Mouse (Mus musculus) hindlimb bud, embryonic 11.5 days (tissue): ENCODE measurements around the gene Vps11.
A peak's percentile ranks its signal among the peaks of the same experiment; 100 is the strongest.
"Not testable (repeated sequence)": the region's sequence is repeated elsewhere in the genome, so short reads cannot be mapped to it uniquely, and the experiment has no call there.

Experiments
- DNase-seq: peaks from one replicate; pipeline ENCODE4 v3.0.0-alpha.2; 2012; ENCODE audit warnings: low read depth, low spot score; ENCODE audit errors: extremely low spot score

The Vps11 gene

DNA sequence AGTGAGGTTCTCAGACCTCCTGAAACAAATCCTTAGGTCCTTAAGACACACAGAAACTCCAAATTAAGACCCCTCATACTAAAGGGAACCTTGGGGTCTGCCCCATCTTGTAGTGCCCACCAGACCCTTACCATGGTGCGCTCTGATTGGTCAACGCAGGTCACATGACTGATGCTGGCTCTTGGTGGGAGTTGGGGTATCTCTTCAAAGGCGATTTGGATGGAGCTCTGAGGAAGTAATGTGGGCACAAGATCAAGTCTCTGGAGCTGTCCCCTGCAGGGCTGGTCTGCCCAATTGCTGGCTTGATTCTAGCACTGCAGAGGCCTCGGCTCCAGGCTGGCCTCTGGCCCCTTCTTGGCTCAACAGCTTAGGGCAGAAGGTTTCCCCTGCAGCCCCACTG is 44.0 kb downstream of the Vps11 start:
- no peak for DNase-seq

DNA sequence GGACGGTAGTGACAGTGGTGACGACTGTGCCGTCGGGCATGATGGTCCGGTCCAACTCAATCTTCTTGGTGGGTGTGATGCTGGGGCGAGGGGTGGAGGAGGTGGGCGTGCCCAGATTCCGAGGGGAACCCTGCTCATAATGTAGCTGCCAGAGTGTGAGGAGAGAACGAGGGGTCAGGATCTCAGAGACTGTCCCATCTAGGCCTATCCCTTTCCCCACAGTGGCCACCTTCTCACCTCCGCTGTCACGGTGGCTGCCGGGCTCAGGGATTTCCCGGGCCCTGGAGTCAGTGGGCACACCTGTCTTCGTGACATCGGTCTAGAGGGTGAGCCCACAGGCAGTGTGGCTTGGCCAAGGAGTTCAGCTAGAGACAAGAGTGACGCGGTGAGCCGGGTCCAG is 46.6 kb downstream of the Vps11 start:
- no peak for DNase-seq

DNA sequence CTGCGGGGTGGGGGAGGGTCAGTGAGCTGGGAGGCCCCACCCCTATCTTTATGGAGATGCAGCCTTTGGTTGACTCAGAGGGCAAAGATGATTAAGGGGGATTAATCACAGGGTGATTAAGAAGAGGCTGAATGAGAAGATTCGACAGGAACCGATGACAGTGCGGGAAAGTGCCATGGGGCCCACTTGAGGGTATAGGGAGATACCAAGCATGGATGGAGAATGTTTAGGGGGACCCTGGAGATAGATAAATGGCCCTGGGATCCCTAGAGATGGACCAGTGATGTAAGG is 47.3 kb downstream of the Vps11 start:
- DNase-seq: no peak

DNA sequence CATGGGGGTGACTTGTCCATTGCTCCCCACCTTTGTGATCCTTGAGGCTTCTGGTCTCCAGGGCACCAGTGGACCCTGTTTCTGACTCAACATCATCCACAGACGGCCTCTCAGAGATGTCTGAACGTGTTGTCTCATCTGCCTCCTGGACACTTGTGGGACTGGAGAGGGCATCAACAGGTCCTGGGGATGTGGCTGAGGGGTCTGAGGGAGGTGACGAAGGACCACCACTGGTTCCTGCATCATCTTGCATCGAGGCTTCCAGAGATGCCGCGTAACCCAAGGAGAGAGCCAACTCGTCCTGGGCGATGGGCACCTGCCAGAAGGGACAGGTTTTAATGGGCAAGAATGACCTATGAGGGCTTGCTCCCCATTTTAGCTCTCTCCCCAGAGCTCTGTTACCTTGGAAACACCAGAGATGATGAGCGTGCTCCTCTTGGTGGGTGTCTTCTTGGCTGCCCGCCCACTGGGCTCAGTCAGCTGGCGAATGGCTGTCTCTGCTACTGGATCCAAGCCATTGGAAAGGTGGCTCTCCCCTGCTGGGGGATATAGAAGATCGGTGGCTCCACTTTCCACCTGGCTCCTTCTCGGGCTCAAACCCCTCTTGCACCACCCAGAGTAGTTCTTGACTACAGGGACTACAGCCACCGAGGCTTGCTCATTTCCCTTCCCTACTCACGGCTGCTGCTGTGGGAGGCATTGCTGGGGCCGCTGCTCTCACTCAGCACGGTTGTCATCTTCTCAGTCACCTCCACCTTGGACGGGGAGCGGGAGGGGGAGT is 47.8 kb downstream of the Vps11 start:
- DNase-seq: no peak

DNA sequence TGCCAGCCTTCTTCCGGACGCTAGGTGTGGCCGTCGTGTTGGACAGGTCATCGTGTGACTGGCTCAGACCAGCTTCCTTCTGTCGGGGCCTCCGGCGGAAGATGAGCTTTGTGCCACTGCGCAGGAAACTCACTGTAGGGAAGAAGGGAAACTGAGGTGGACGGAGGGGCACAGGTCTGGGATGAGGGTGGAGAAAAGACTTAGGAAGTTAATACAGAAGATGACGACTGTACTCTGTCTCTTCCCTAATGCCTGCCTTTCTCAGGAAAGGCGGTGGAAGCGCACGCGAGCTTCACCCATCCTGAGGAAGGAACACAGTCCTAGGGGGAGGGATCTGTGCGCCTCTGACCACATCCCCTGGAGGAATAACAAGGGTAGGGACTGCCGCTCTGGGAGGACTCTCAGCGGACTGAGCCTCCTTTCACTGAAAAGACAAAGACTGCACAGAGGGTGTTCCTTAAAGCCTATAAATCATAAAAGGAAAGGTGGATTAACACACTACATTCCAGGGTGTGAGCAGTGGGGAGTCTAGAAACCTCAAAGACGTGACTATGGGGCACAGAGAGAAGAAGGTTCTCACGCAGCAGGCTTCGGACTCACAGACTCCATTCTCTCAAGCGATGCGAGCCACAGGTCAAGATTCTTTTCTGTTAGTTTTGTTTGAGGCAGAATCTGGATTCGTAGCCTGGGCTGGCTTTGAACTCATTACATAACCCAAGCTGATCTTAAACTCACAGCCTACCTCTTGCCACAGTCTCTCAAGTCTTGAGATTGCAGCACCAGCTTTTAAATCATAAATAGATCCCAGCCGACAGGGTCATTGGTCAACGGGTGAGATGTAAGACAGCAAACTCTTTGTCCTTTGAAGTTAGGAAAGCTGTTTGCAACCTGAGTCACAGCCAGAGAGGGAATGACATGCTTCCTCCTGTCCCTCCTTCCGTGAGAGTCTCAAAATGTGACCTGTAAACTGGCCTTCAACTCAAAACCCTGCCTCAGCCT is 50.0 kb downstream of the Vps11 start:
- no peak for DNase-seq

DNA sequence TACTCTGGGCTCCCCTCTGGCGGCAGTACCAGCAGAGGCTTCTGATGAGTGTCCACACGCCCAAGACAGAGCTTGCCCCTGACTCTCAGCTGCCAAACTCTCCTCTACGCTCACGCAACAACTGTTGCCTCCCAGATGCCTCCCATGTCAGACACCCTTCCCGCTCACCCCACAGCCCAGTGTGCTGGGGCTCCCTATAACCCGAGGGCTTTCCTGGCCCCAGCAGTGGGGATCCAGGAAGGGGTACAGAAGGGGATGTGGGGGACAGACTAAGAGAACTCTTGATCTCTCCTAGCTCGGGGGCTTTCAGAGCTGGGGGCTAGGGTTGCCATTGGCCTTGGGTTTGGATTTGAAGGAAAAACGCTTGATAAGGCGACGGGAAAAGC is 50.7 kb downstream of the Vps11 start:
- DNase-seq: no peak

DNA sequence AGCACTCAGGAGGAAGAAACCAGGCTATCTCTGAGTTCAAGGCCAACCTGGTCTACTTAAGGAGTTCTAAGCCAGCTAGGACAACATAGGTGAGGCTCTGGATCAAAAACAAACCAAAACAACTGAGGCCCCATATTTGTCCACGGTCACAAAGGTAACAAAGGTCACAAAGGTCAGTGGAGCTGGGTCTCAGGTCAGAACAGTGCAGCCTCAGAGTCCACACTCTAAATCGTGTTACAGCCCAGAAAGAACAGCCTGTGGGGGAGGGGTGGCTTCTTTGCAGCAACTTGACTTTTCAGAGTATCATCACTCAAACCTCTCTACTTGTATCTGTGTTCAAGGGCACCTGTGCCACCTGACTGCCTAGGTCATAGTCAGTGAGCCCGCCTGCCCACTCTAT is 51.7 kb downstream of the Vps11 start:
- DNase-seq: no peak

DNA sequence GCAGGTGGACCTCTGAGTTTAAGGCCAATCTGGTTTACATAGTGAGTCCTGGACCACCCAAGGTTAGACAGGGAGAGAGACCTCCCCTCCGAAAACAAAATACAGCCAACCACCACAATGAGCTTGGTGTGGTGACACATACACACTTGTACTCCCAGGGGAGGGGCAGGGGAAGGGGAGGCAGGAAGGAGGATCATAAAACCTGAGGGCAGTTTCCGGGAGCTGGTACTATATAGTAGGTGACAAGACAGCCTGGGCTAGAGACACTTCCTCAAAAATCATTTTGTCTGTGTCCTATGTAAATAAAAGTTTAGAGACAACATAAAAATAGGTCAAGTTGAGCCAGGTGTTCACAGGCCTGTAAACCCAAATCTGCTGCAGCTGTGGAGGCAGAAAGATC is 54.2 kb downstream of the Vps11 start:
- DNase-seq: no peak

DNA sequence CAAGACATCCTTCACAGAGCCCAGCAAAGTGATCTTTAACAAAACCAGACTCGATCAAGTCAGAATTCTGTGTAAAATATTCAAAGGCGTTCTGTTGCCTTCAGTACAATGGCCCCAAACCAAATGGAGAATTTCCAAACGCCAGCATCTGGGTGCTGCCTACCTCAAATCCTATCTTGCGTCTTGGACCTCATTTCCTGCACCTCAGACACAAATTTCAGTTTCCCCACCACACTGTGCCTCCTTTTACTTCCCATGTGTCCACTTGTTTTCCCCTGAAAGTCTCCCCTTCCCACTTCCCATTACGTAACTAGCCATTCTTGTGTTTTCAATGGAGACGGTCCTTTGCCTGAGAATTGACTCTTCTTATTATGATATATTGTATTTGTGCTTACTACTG is 54.9 kb downstream of the Vps11 start:
- DNase-seq: no peak

DNA sequence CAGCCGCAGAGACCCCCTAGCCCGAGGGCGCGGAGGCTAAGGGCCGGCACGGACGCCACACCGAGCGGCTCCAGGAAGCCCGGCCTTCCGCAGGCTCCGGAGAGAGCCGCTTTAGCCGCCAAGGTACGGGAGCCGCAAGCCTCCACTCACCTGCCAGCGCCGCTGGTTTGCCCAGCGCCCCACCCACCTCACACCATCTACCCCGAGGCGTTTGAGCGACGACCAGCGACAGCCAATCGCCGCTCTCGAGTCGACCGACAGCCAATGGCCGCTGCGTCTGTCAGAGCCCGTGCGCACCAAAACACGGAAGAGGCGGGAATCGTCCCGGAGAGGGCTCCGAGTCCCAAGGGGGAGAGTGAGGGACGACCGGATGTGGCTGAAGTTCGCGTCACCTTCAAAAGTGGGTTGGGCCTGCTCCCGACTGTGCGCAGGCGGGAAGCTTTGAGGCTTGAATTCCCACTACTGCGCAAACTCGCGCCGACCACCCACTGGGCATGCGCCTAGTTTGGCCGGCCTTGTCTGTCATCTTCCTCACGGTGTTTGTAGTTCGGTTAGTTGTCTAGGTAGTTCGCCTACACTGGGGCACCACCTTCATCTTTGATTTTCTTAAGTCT is 55.9 kb downstream of the Vps11 start, which contains the start of gene Hinfp:
Gene Hinfp (minus strand): TSS at position 206 of the 614 bp plus-strand sequence.
- DNase-seq: peak; percentile 96

DNA sequence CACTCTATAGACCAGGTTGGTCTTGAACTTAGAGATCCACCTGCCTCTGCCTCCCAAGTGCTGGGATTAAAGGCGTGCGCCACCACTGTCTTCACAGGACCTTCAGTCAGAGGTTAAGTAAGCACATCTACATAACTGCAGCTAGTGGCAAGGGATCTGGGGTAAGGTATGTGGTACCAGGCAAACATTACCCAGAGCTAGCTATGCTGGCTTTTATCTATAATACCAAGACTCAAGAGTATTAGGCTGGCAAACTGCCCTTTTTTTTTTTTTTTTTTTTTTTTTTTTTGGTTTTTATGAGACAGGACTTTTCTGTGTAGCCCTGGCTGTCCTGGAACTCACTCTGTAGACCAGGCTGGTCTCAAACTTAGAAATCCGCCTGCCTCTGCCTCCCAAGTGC is 61.5 kb downstream of the Vps11 start:
- not testable (repeated sequence) for DNase-seq
